Mouse (Mus musculus): Measurements from ENCODE around the gene Diras1.
A peak's percentile ranks its signal among the peaks of the same experiment; 100 is the strongest.

Gene Diras1

DNA sequence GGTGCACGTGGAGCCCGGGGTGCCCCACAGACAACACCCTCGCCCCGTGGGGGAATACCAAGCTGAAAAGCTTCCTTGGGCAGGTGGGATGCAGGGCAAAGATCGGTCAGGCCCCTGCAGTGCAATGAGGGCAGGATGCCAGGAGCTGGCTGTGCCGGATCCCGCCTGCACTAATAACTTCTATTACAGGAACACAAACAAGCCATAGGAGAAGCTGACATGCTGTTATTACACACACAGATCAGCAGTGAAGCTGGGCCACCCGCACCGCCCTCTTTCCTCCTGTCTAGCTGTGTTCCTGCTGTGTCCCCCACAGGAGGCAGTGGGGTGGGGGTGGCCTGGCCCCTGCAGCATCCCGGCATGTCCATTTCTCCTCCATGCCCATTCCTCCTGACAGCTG is 3.6 kb upstream of the Diras1 start:
- DNase-seq (ENCODE audit: low read depth, low spot score), result no peak

DNA sequence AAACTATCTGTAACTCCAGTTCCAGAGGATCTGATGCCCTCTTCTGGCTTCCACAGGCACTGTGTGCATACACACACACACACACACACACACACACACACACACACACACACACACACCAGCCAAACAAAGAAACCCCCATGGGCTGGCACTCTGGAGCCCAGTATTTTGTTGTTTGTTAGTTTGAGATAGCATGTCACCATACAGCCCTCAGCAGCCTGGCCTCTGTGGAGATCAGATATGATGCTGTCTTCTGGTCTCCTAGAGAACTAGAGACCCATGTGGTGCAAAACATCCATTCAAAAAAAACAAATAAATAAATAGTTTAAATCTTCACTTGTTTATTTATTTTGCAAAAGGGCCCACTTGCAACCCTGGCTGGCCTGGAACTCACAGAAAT is 2.8 kb upstream of the Diras1 start:
- DNase-seq (ENCODE audit: low read depth, low spot score), result no peak

DNA sequence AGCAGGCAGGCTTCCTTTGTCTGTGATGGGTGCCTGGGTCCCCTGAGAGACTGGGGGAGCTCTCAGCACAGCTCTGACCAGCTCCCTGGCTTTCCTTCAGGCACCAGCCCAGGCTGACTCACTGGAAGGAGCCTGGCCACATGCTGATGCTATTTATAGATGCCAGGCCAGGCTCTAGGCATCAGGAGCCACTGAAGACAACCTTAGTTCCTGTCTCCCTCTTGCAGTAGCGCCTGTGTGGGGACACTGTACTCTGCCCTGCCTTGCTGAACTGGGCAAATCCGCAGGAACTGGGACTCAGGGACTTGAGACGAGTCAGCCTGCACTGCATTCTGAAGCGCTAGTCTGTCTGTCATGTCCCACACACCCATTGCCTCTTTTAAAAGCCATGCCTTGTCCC is 1.9 kb upstream of the Diras1 start:
- peak; percentile 79 for DNase-seq (ENCODE audit: low read depth, low spot score)

DNA sequence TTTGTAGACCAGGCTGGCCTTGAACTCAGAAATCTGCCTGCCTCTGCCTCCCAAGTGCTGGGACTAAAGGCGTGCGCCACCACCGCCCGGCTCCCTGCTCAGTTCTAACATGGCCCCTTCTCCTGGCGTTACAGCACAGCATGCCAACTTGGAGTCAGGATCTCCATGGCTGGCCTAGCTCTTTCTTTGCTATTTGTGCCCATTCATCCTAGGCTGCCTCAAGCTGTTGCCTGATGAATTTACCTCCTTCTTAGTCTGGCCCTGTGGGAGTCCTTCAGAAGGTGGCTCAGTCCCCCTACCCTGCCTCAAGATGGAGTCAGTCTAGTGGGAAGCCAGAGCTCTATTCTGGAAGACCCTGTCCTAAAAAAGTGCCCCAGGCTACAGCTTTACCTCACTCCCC is 1.4 kb upstream of the Diras1 start:
- DNase-seq (ENCODE audit: low read depth, low spot score), result no peak

DNA sequence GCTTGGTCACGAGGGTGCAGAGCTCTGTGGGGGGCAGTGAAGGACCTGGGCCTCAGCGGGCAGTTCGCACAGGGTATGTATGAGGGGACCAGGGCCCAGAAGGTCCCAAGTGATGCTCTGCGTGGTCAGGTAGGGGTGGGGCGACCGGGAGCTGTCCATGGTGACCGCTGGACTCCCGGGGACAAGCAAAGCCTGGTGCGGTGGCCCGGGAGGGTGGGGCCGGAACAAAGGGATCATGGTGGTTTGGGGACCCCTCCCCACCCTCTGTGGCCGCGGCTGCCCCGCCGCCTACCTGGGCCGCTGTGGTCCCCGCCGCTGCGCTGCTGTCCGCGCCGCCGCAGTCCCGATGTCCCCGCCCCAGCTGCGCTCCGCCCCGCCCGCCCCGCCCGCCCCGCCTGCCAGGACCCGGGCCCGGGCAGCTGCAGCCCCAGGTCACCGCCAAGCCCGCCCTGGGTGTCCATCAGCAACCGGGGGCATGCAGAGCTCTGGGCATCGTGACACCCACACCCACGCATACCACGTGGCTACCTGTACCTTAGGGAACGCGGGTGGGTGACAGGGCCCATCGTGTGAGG is 328 bp downstream of the Diras1 start:
- no peak for DNase-seq (ENCODE audit: low read depth, low spot score)

DNA sequence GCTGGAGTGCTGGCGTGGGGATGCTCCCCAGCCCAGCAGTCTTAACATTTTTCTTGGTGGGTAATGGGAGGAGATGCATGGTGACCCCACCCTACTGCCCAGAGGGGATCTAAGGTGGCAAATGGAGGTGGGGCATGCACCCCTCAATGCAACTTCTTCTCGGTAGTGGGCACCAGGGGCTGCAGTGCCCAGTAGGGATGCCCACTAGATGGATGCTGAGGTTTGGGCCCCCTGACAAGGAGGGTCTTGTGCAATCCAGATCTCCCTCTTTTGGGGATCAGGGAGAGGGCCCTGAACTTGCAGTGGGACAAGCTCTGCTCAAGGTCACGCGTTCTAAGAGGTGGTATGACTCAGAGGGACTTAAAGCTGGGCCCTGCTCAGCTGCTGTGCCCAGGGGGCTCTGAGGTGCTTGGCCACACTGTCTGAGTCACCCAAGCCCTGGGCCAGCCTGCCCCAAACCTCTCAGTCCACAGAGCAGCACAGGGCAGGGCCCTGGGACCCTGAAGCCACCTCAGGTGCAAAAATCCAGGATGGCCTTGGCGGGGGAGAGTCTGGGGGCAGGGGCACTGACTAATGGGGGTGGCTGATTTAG is 1.0 kb downstream of the Diras1 start:
- no peak for DNase-seq (ENCODE audit: low read depth, low spot score)

DNA sequence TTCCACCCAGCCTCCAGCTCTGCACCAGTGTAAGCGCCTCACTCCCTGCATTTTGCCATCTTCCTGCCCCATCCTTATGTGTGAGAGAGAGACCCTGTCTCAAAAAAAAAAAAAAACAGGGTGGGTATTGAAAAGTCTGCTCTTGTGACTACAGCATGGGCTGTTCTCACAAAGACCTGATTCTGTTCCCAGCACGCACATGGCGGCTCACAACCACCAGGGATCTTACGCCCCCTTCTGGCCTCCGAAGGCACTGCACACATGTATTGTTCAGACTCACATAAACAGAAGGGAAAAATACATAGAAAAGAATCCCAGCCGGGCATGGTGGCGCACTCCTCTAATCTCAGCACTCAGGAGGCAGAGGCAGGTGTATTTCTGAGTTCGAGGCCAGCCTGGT is 2.7 kb downstream of the Diras1 start:
- no peak for DNase-seq (ENCODE audit: low read depth, low spot score)

DNA sequence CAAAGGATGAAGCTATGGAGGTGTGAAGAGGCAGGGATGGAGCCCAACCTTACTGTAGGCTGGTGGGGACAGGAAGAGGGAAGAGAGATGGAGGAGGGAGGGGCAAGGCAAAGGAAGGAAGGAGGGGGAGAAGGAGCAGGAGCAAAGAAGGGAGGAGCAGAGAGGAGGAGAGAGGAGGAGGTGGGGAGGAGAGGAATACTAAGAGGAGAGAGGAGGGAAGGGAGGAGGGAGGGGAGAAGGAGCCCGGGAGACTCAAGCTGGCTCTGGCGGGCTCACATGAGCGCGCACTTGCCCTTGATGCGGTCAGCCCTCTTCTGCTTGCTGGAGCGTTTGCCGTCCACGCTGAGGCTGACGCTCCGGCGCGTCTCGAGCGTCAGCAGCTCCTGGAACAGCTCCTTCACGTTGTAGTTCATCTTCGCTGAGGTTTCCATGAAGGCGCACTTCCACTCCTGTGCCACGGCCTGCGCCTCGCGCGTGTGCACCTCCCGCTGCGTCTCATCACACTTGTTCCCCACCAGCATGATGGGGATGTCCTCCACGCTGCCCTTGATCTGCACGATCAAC is 3.8 kb downstream of the Diras1 start:
- no peak for DNase-seq (ENCODE audit: low read depth, low spot score)

DNA sequence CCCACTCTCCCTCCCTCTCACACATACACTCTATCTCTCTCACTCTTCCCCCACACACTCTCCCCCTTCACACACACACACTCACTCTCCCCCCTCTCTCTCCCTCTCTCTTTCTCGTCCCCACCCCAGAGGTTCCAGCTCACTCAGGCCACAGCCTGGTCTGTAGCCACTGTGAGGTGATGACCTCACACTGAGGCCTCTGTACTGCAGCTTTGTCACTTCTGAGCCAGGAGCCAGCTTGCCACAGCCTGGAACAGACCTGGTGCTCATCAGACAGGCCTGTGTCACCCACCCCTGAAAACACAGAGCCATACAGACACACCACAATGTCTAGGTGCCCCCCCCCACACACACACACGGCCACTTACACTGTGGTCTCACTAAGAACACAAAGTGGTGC is 5.3 kb downstream of the Diras1 start:
- no peak for DNase-seq (ENCODE audit: low read depth, low spot score)

DNA sequence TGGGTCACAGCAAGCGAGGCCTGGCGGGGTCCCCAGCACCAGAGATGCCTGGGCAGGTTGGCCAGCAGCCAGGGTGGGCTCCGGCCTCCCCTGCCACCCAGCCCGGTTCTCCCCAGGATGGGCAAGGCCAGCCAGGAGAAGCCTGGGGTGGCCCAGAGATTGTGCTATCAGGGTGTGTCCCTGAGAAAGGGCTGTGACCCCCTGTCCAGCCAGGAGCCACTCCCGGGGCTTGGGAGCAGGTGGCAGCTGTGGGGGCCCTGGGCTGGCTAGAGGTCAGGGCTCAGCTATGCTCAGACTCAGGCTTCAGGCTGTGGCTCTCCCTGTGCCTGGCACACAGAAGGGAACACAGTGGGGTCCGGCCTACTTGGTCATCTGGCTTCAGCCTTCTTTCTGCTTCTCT is 5.8 kb downstream of the Diras1 start:
- no peak for DNase-seq (ENCODE audit: low read depth, low spot score)

DNA sequence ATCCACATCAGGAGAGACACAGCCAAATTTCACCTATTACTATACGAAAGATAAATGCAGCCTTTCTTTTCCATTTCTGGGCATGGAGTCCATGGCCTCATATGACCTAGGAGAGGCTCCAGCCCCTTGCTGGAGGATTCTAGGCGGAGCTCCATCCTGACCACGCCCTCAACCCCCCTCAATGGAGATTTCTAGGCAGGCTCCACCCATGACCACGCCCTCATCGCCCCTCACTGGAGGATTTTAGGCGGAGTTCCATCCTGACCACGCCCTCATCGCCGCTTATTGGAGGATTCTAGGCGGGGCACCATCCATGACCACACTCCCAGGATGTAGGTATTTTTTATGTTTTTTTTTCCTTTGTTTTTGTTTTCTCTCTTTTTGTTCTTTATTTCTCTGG is 7.1 kb downstream of the Diras1 start:
- DNase-seq (ENCODE audit: low read depth, low spot score), result peak; percentile 40

DNA sequence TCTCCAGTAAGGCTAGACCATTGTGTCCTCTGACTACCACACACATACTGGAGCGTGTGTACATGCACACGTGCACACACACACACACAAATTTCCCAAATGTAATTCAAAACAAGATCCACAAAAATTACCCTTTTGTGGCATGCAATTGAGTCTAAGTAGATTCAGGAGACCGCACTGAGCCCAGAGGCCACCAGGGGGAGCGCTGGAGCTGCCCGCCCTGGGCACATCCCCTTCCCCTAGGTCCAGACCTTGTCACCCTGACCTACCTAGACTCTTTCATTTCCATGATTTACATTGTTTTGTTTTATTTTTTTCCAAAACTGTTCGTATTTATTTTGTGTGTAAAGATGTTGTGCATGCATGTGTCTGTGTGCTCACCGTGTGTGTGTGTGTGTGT is 8.8 kb downstream of the Diras1 start:
- no peak for DNase-seq (ENCODE audit: low read depth, low spot score)

DNA sequence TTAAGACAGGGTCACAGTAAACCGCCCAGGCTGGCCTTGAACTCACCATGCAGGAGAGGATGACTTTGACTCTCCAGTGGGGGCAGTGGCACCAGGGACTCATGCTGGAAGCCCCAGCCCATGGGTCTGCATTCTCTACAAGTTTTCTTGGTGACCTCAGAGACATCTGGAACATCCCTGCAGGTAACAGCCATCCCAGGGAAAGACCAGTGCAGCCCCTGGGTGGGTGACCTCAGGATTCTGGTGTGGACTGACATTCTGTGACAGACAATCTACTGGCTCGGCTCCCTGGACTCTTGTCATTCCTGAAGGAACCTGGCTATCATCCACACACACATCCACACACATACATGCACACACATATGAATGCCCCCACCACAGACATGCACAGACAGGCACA is 9.8 kb downstream of the Diras1 start:
- DNase-seq (ENCODE audit: low read depth, low spot score), result no peak

DNA sequence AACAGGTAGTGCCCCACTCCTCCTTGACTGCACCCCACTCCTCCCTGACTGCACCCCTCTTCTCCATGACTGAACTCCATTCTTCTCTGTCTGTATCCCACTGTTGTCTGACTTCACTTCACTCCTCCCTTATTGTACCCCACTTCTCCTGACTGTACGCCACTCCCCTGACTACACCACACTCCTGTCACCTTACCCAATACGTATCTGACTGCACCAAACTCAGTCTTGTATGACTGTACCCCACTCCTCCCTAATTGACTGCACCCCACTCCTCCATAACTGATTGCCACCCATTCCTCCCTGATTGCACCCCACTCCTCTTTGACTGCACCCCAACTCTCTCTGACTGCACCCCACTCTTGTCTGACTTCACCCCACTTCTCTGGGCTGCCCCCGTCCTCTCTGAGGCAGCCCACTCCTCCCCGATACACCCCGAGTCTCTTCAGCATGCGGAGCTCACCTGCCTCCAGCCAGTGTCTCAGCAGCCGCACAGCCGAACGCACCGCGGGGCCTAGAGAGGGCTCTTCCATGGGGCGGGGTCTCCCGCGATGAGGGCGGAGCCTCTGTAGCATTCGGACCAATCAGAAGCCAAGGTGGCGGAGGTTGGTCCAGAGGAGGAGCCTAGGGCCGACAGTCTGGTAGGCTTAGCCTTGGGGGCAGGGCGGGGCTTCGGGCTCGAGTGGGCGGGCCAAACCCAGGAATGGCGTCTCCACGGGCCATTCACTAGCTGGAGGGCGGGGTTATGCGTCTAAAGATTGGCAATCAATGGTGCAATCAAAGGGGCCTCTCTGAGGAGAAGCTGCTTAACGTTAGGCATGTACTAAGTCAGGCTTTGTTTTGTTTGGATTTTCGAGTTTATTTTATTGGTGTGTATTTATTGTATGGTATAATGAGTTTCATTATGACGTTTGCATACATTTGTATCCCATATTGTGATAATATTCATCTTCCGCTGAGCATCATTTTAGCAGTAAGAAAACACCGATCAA is 10.8 kb downstream of the Diras1 start, which contains the start of gene Gng7:
Gene Gng7, minus strand, starts transcription at position 553 of the 992 bp plus-strand sequence.
- peak; percentile 95 for DNase-seq (ENCODE audit: low read depth, low spot score)

DNA sequence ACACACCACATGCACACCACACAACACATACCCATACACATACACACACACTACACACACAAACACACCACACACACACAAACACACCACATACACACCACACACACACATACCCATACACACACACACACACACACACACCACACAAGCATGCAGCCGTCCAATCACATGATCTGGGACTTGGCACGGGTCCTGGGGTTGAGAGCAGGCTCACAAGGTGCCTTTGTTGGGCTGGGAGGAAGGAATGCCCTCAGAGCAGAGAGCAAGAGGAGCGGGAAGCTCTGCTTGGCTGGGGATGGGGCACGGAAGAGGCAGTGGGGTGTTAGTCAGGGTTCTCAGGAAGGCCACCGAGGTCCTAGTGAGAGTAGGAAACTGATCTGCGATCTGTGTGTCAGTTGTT is 14.6 kb downstream of the Diras1 start:
- DNase-seq (ENCODE audit: low read depth, low spot score), result no peak

DNA sequence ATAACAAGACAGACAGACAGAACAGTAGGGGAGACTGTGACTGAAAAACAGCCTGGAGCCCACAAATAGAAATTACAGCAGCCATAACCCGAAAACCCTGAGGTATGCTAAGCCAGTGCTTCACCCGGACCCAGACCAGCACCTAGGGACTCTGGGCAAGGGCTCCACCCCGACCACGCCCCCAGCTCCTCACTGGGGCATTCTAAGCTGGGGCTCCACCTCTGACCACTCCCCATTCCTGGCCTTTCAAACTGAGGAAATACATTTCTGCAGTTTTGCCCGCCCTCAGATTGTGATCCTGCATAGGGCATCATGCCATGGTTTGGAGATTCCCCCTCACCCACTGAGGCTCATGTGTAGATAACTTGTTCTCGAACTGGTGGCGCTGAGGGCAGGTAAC is 18.2 kb downstream of the Diras1 start:
- no peak for DNase-seq (ENCODE audit: low read depth, low spot score)

DNA sequence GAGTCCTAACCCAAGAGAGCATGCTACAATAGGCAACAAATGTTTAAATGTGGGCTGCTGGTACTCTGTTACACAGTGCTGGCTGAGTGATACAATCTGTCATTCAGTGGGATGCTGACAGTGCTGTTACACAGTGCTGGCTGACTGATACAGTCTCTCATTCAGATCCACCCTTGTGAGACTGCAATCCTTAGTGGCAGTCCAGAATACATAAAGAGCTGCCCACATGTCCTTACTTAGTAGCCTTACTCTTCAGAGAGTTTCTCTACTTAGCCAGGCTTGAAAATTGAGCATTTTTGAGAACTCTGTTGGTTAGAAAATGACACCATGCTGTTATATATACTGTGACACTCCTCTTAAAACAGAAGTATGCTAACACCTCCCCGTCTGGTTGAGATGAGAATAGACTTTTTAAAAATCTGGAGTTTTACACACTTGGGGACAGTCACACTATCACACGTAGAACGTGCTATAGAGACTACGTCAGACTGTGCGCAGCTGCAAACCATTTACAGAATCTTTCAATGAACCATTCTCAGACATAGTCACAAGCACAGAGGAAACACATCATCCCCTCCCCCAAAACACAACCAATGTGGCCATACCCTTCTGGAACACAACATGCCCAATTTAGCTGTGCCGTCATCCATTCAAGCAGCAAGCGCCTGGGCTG is 19.3 kb downstream of the Diras1 start:
- DNase-seq (ENCODE audit: low read depth, low spot score), result no peak

DNA sequence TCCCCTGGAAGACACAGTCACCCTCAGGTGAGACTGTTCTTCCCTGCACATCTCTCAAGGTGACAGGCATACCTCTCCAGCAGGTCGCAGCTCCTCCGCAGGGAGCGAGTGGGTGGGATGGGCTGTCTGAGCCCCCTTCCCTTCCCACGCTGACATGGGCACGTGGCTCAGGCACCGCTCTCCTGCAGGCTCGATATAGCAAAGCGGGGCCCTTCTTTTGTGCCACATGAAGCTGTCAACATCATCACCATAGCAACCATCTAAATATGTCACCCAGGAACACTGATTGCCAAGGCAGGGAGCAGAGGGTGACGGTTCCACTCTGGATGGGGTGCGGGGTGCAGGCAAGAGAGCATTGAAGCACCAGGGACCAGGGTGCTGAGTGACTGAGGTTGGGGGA is 24.3 kb downstream of the Diras1 start:
- no peak for DNase-seq (ENCODE audit: low read depth, low spot score)

DNA sequence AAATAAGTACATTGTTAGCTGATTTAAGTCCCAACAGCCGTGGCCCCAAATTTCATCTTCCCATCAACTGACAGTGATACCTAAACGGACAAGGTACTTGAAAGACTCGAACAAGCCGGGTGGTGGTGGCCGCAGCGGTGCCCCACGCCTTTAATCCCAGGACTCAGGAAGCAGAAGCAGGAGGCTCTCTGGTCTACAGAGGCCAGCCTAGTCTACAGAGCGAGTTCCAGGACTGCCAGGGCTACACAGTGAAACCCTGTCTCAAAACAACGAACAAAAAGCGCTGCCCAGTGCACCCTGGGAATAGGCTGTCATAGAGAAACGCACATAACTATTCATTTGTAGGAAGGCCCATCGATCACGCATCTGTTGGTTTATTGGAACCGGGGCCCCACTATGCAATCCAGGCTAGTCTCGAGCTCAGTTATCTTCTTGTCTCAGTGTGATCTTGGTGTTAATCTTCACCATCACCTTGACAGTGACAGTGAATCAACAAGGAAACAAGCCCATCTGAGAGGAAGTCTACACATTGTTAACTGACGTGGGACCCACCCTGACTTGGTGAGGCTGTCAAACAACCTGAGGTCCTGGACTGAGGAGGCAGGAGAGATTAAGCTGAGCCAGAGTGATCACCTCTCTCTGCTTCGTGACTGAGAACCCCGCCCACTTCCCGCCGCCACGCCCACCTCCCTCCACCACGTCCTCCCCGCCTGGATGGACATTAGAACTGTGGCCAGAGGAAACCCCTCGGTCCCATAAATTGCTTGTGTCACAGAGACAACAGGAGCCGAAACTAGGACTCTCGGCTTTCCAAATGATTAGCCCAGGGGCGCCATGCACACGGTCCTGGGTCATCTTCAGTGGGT is 25.0 kb downstream of the Diras1 start:
- DNase-seq (ENCODE audit: low read depth, low spot score), result no peak

DNA sequence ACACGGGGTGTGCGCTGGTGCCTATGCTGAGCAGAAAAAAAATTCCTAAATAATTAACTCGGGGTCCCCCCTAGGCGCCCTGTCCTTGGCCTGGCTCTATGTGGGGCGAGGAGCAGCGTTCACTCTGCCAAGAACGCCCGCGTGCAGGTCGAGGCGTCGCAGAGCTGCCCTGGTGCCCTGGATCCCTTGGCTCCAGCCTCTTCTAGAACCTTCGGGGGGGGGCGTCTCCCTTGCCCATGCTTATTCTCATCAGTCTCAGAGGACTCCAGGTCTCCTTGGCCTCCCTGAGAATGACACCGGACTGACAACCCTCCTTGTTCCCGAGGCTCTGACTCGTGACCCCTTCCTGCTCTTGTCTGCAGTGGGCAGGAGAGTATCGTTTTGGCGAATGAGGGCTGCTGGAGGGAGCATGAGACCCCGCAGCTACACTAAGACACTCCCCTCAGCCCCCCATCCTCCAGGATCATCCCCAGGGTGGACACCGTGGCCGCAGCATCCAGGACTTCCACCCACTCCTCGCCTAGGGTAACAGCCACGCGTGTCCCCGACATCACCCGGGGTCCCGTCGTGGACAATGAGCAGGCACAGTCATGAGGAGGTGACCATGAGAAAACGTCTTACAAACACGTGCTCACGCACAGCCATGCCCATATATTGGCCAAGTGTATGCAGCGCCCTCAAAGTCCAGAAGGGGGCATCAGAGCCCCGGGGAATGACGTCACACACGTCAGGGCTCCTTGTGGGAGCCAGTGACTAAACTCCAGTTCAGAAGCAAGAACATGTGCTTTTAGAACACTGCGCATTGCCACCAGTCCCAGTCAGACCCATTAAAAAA is 25.9 kb downstream of the Diras1 start:
- peak; percentile 80 for DNase-seq (ENCODE audit: low read depth, low spot score)

Data from skeletal muscle tissue, adult 2 months (tissue).